Mouse (Mus musculus): Measurements from ENCODE around the gene Pde8a. TPM values are rescaled to one million over a fixed set of nuclear protein-coding genes. Genes with fewer than 3 reads are reported as not detected.

Gene Pde8a
- polyA plus RNA-seq, 1 experiment, result 39.6 TPM

DNA sequence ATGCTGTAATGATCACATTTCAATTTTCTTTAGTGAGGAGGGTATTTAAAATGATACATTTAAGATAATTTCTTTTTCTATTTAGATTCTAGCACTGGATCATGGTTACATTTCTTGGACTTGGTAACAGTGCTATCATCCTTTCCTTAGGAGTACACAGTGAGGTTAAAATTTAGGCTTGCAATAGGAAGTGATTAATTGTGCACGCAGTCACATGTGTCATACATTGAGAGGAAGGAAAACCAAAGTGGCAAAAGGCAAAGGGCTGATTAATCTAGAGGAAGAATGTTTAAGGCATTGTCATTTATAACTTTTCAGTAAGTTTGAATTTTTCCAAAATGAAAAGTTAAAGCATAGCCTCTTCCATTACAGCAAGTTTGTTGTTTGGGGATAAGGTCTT lies 67.8 kb downstream of the Pde8a start:
- Histone ChIP-seq H3K27ac (replicated peaks; ENCODE audit: low read depth, low read length) (no peak overlapping the region), H3K4me1 (ENCODE audit: control insufficient read depth, insufficient read depth, insufficient read length, low read length) (peaks cover 5% of the 10 kb centered on the region), H3K4me3 (ENCODE audit: insufficient read depth, low read depth, low read length) (no peak overlapping the region)

- H3K4me3 ChIP-seq (ENCODE audit: insufficient read depth, low read depth, low read length), result no peak overlapping the region
- H3K27ac ChIP-seq (replicated peaks; ENCODE audit: low read depth, low read length), result no peak overlapping the region
- no peaks in the 10 kb centered on the region for H3K4me1 ChIP-seq (ENCODE audit: control insufficient read depth, insufficient read depth, insufficient read length, low read length)
These were observed 73.1 kb downstream of the Pde8a start for GRCm38 (mm10) chr7:81286456-81286855.

DNA sequence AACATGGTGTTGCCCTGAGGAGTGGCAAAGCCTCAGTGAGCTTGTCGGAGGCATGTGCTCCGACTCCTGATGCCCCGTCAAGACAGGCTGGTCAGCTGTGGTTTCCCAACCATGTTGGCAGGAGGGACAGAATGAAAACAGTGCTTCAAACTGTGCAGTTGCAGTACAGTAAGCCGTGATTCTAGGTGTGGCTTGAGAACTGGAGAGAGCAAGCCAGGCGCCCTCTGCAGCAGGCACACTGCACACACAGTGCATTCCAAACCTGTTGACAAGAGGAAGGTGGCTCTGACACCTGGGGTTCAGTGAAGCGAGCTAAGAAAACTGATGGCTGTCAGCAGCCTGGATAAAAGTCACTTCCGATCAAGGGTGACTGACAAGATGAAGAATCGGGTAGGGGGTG lies 73.5 kb downstream of the Pde8a start:
- no peak overlapping the region for H3K4me3 ChIP-seq (ENCODE audit: insufficient read depth, low read depth, low read length)
- no peaks in the 10 kb centered on the region for H3K4me1 ChIP-seq (ENCODE audit: control insufficient read depth, insufficient read depth, insufficient read length, low read length)

GRCm38 (mm10) chr7:81295169-81295568 lies 81.8 kb downstream of the Pde8a start:
- H3K4me1 ChIP-seq (ENCODE audit: control insufficient read depth, insufficient read depth, insufficient read length, low read length), result peaks cover 3% of the 10 kb centered on the region; the same call in 1 of the 2 replicates
- H3K27ac ChIP-seq (replicated peaks; ENCODE audit: low read depth, low read length), result no peak overlapping the region
- no peak overlapping the region for H3K4me3 ChIP-seq (ENCODE audit: insufficient read depth, low read depth, low read length)

More for the DNA sequence above, 73.5 kb downstream of the Pde8a start:
- no peak overlapping the region for H3K27ac ChIP-seq (replicated peaks; ENCODE audit: low read depth, low read length)

- Histone ChIP-seq H3K27ac (replicated peaks; ENCODE audit: low read depth, low read length) (no peak overlapping the region), H3K4me3 (ENCODE audit: insufficient read depth, low read depth, low read length) (no peak overlapping the region), H3K4me1 (ENCODE audit: control insufficient read depth, insufficient read depth, insufficient read length, low read length) (peaks cover 3% of the 10 kb centered on the region; the same call in 1 of the 2 replicates)
These were observed 84.8 kb downstream of the Pde8a start for GRCm38 (mm10) chr7:81298206-81298605.

- Histone ChIP-seq H3K4me1 (ENCODE audit: control insufficient read depth, insufficient read depth, insufficient read length, low read length) (peaks cover 13% of the 10 kb centered on the region; the same call in 1 of the 2 replicates), H3K4me3 (ENCODE audit: insufficient read depth, low read depth, low read length) (no peak overlapping the region), H3K27ac (replicated peaks; ENCODE audit: low read depth, low read length) (no peak overlapping the region)
These were observed 87.9 kb downstream of the Pde8a start for GRCm38 (mm10) chr7:81301323-81301722.

- Histone ChIP-seq H3K4me1 (ENCODE audit: control insufficient read depth, insufficient read depth, insufficient read length, low read length) (peaks cover 10% of the 10 kb centered on the region; the same call in 1 of the 2 replicates), H3K27ac (replicated peaks; ENCODE audit: low read depth, low read length) (no peak overlapping the region; the same call in 1 of the 2 replicates), H3K4me3 (ENCODE audit: insufficient read depth, low read depth, low read length) (no peak overlapping the region)
These were observed 90.3 kb downstream of the Pde8a start for GRCm38 (mm10) chr7:81303682-81304081.

DNA sequence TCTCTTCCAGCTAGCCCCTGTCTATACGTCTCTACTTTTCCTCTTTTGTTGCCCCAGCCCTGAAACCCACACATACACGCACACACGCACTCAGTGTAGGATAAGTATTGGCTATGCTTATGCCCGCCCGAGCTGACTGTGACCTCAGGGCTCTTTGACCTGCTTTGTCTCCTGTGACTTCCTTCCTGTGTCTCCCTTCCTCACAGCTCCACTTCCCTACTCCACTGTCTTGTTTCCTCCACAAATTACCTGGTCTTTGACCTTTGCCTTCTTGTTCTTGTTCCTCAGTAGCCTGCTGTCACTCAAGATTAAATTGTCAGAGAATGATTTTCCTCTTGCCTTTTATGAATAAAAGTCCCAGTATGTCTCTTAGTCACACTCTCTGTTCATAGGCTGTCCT lies 90.7 kb downstream of the Pde8a start:
- Histone ChIP-seq H3K4me1 (ENCODE audit: control insufficient read depth, insufficient read depth, insufficient read length, low read length) (peaks cover 10% of the 10 kb centered on the region; the same call in 1 of the 2 replicates), H3K27ac (replicated peaks; ENCODE audit: low read depth, low read length) (peak overlapping the region; percentile 26; the same call in 1 of the 2 replicates), H3K4me3 (ENCODE audit: insufficient read depth, low read depth, low read length) (no peak overlapping the region)

- Histone ChIP-seq H3K4me1 (ENCODE audit: control insufficient read depth, insufficient read depth, insufficient read length, low read length) (peaks cover 10% of the 10 kb centered on the region; the same call in 1 of the 2 replicates), H3K27ac (replicated peaks; ENCODE audit: low read depth, low read length) (0 out of 2 replicates have a peak overlapping the region, but pooled peaks have one; percentile 26)
These were observed 91.3 kb downstream of the Pde8a start for GRCm38 (mm10) chr7:81304675-81305074.

DNA sequence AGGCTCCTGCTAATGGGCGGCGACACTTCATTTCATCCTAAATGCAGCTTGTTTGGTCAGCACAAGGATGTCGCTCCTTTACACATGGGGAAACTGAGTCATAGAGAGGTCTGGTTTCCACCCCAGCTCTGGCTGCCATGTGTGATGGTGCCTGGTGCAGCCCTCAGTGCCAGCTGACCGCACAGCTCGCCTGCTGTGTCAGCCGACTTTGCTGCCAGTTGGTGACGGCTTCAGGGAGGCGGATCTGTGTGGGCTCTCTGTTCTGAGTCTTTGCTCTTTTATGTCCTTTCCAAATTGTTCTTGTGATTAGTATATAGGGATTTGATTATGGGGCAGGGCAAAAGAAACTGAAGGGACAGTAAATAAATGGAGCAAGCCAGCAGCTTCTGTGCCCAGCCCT lies 94.3 kb downstream of the Pde8a start:
- peak overlapping the region; percentile 34; the same call in 1 of the 2 replicates for H3K27ac ChIP-seq (replicated peaks; ENCODE audit: low read depth, low read length)
- H3K4me1 ChIP-seq (ENCODE audit: control insufficient read depth, insufficient read depth, insufficient read length, low read length), result peaks cover 17% of the 10 kb centered on the region
- H3K4me3 ChIP-seq (ENCODE audit: insufficient read depth, low read depth, low read length), result no peak overlapping the region

More at GRCm38 (mm10) chr7:81304675-81305074, 91.3 kb downstream of the Pde8a start:
- H3K4me3 ChIP-seq (ENCODE audit: insufficient read depth, low read depth, low read length), result no peak overlapping the region

GRCm38 (mm10) chr7:81309247-81309646 lies 95.9 kb downstream of the Pde8a start:
- no peak overlapping the region for H3K4me3 ChIP-seq (ENCODE audit: insufficient read depth, low read depth, low read length)
- H3K27ac ChIP-seq (replicated peaks; ENCODE audit: low read depth, low read length), result no peak overlapping the region
- peaks cover 20% of the 10 kb centered on the region for H3K4me1 ChIP-seq (ENCODE audit: control insufficient read depth, insufficient read depth, insufficient read length, low read length)

DNA sequence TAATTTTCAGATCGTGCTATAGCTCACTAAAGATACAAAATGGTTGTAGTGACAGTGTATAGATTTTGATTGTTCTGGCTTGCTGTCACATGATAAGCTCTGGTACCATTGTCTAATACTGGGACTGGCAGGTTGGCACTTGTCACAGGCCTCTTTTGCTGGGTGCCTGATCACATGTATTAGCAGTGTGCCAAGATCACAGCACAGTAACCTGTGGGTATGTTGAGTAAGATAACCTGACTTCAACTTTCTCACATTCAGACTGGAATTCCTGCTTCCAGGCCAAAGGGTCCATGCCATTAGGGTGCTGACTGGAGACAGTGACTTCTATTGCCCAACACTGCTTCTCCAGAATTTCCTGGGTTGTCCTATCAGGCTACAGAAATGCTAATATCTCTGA lies 97.7 kb downstream of the Pde8a start:
- Histone ChIP-seq H3K27ac (replicated peaks; ENCODE audit: low read depth, low read length) (0 out of 2 replicates have a peak overlapping the region, but pooled peaks have one; percentile 45), H3K4me1 (ENCODE audit: control insufficient read depth, insufficient read depth, insufficient read length, low read length) (peaks cover 18% of the 10 kb centered on the region), H3K4me3 (ENCODE audit: insufficient read depth, low read depth, low read length) (no peak overlapping the region)

GRCm38 (mm10) chr7:81311581-81311980 lies 98.2 kb downstream of the Pde8a start:
- H3K4me3 ChIP-seq (ENCODE audit: insufficient read depth, low read depth, low read length), result no peak overlapping the region
- H3K27ac ChIP-seq (replicated peaks; ENCODE audit: low read depth, low read length), result no peak overlapping the region
- H3K4me1 ChIP-seq (ENCODE audit: control insufficient read depth, insufficient read depth, insufficient read length, low read length), result peaks cover 18% of the 10 kb centered on the region

DNA sequence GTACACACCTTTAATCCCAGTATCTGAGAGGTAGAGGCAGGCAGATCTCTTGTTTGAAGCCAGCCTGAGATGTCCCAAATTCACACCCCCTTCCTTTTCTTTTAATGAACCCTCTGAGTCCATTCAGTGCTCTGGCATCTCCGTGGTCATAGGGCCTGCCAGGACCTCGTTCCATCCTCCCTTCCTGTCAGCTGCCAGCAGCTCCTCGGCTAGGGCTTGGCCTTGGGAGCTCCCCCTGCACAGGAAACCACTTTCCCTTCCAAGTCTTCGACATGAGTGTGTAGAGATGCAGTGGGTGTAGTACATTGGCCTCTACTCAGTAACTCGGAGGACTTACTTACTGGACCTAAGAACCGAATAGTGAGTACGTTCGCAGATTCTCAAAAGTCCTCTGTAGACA lies 102.2 kb downstream of the Pde8a start:
- H3K27ac ChIP-seq (replicated peaks; ENCODE audit: low read depth, low read length), result no peak overlapping the region
- peaks cover 15% of the 10 kb centered on the region for H3K4me1 ChIP-seq (ENCODE audit: control insufficient read depth, insufficient read depth, insufficient read length, low read length)
- H3K4me3 ChIP-seq (ENCODE audit: insufficient read depth, low read depth, low read length), result no peak overlapping the region

DNA sequence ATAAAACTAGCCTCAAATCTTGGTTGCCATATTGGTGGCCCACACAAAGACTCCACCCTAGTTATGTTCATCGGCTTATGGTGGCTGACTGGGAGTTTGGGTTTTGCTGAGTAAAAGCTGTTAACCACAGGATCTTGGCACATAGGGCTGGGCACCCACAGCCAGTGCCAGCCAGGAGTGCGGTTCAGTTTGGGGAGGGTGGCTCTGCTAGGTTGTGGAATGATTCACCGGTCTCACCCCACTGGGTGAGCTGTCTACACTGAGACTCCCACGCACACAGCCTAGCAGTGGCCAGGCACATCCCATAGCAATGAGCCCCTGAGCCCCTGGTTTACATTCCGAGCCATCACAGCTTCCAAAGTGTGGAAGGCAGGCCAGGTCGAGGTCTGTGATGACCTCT lies 106.4 kb downstream of the Pde8a start:
- H3K4me3 ChIP-seq (ENCODE audit: insufficient read depth, low read depth, low read length), result no peak overlapping the region
- no peaks in the 10 kb centered on the region for H3K4me1 ChIP-seq (ENCODE audit: control insufficient read depth, insufficient read depth, insufficient read length, low read length)
- no peak overlapping the region for H3K27ac ChIP-seq (replicated peaks; ENCODE audit: low read depth, low read length)

GRCm38 (mm10) chr7:81321776-81322175 lies 108.4 kb downstream of the Pde8a start:
- no peak overlapping the region for H3K4me3 ChIP-seq (ENCODE audit: insufficient read depth, low read depth, low read length)
- no peak overlapping the region for H3K27ac ChIP-seq (replicated peaks; ENCODE audit: low read depth, low read length)
- no peaks in the 10 kb centered on the region for H3K4me1 ChIP-seq (ENCODE audit: control insufficient read depth, insufficient read depth, insufficient read length, low read length)
